In the genomic region with DNA sequence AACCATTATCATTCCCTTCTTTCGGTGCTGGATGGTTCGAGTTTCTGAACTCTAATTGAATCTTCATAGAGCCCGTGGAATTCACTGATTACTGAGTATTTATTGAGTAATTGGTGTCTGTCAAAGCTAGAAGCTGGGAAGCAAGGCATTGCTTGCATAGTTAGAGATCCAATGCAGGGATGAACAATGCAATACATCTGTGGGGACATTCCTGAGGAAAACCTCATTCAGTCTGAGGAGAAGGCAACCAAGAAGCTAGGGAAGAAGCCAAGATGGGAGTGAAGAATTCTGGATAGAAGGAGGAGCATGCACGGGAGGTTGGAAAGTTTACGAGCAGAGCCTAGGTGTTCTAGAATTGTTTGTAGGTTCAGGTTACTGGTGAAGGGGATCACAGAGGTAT, we compare ENCODE assay signal across 20 mouse cellular contexts. TPM values are rescaled to one million over a fixed set of nuclear protein-coding genes. Genes with fewer than 3 reads are reported as not detected.
"Had no signal": no experiment of that assay in that cellular context is flagged by ENCODE, and none has a peak within 500 bp of the region (broad histone marks: within the 10 kb centered on the region; RNA-seq: fewer than 3 reads in every experiment).

No protein-coding gene starts in this region.

- H3K27ac ChIP-seq: liver, embryonic 13.5 days; macrophage; midbrain, embryonic 12.5 days; midbrain, embryonic 15.5 days; neural tube, embryonic 12.5 days; neural tube, embryonic 15.5 days; stomach, postnatal 0 days had no signal

- DNase-seq: kidney, adult 2 months; kidney, postnatal 25 days; liver, embryonic 13.5 days; lung, adult 2 months; right cerebral cortex, adult 18-20 months; right cerebral cortex, postnatal 14 days; right cerebral cortex, postnatal 4 days; thymus, adult 2 months; thymus, postnatal 14 days; thymus, postnatal 4 days had no signal

- H3K27me3 ChIP-seq: midbrain, embryonic 12.5 days; midbrain, embryonic 15.5 days; neural tube, embryonic 12.5 days; neural tube, embryonic 15.5 days had no signal

RNA-seq across cellular contexts. Expression of a gene that starts 53.9 kb away (rescaled TPM):
- polyA plus RNA-seq: limb, embryonic 11.5 days; liver, adult 2 months; liver, embryonic 13.5 days; liver, embryonic 16.5 days; macrophage; midbrain, embryonic 12.5 days; midbrain, embryonic 15.5 days; neural tube, embryonic 12.5 days; neural tube, embryonic 15.5 days; stomach, embryonic 14.5 days had no signal
